Mouse (Mus musculus) lung, adult 2 months (tissue): ENCODE data around the gene Cd27.

Experiments
- CTCF ChIP-seq: fragments of 200-500 bp; IDR thresholded peaks from 2 replicates; pipeline ENCODE4 v1.5.1; 2011; ENCODE audit warnings: mild to moderate bottlenecking, low read length, control low read depth; ENCODE audit not compliant: insufficient read depth
- POLR2A ChIP-seq: fragments of 200-500 bp; IDR thresholded peaks from 2 replicates; pipeline ENCODE4 v1.6.1; 2011; ENCODE audit warnings: low read depth, mild to moderate bottlenecking, control low read depth, low read length, borderline replicate concordance; ENCODE audit errors: extremely low read depth

GRCm38 (mm10) chr6:125253863-125254715, 17.3 kb upstream of the Cd27 start:
- TF ChIP-seq CTCF (no peak), POLR2A (no peak)
